Mouse (Mus musculus) cerebellum, postnatal 25 days (tissue): Measurements from ENCODE around the gene Xaf1.

ENCODE experiments used
- DNase-seq, 2 experiments: peaks; one replicate each; pipeline ENCODE4 v3.0.0; 2021; ENCODE audit warnings: mixed read lengths in 2 of 2

Xaf1 gene

DNA sequence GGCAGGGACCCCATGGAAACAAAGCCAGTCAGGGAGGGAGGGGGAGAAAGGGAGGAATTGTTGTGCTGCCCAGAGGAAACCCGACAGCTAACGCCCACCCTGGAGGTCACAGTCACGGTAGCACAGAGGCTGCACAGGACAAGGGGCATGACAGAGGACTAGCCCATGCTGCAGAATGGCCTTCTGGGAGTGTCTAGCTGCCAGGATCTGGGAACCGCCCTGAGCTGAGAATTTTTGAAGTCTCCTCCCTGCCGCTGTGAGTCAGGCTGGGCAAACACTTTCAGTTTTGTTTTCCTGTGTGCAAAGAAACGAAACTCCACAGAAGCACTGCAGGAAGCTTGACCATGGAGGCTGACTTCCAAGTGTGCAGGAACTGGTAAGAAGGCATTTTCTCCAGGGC lies at the start of gene Xaf1:
Gene Xaf1, plus strand, starts transcription at position 296 of the 400 bp plus-strand sequence.
- DNase-seq, result peak in 1 of 2 experiments; percentile 6

DNA sequence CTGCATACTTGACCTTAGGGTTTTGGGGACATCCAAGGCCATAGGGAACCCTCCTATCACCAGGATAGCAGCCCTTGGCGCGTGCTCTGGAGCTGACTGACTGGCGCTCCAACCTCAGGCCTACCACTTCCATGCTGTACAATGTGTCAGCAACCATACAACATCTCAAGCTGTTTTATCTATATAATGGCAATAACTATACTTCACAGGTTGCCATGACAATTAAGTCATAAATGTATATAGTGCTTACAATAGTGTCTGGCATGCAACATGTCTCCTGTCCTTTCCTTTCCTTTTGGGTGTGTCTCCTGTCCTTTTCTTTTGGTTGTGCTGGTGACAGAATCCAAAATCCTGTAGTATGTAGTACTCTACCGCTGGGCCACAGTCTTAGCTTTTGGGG lies 45.8 kb upstream of the Xaf1 start:
- DNase-seq, result no peak

DNA sequence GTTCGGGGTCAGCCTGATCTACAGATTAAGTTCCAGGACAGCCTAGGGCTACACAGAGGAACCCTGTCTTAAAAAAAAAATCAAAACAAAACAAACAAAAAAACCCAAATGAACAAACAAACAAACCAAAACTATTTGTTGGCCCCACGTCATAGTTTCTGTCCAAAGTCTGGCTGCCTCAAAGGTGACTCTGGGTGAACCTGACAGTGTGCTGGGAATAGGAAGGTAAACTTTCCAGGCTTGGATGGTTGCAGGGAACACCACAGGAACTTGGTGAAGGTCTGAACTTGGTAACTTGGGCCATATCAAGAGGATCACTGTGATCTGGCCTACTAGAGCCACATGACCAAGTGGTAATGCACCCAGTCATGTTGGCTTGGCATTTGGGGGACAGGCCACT lies 45.0 kb upstream of the Xaf1 start:
- DNase-seq, result no peak

DNA sequence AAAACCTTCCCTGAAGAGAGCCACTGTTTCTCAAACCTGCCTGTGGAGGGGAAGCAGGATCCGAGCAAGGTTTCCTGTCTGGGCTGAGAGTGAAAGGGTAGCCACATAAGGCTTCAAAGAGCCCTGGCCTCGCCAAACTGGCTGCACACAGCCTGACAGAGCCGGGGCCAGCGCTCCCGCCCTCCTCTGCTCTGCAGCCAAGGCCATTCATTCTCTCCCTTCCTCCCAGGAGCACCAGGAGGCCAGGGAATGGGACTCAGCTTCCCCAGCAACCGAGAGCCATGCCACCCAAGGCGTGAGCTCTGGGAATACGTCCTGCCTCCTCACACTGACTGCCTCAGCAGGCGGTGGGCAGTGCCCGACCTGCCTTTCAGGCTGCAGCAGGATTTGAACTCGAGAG lies 35.9 kb upstream of the Xaf1 start:
- DNase-seq, result peak; percentile 10 to 29

GRCm38 (mm10) chr11:72266207-72266959 lies 35.0 kb upstream of the Xaf1 start:
- peak; percentile 42 to 67 for DNase-seq

DNA sequence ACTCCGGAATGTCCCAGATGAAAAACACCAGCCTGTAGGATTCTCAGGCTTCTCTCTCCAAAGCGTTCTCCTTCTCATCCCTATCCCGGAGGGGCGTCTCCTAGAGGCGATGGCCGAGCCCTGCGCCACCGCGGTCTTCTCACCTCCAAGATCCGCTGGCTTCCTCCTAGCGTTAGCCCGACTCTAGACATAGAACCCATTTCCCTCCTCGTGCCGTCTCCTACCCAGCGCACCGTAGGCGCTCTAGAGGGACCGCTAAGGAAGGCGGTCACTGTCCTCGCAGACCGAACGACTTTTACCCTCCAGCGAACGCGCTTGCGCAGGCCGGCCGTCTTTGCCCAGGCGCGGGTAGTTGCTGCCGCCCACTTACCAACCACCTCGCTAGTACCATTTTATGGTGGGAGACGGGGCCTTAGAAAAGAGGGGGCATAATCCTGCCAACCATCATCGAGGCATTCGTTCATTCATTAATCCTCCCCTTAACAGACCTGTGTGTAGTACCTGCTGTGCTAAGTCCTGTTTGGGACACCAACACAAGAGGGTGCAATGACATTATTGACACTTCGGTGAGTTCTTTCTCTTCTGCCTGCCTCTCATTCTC lies 34.4 kb upstream of the Xaf1 start, which contains the start of gene Slc13a5:
Gene Slc13a5, minus strand, starts transcription at position 263 of the 601 bp plus-strand sequence.
- DNase-seq, result peak; percentile 23 to 35

GRCm38 (mm10) chr11:72271761-72272160 lies 29.7 kb upstream of the Xaf1 start:
- DNase-seq, result no peak

DNA sequence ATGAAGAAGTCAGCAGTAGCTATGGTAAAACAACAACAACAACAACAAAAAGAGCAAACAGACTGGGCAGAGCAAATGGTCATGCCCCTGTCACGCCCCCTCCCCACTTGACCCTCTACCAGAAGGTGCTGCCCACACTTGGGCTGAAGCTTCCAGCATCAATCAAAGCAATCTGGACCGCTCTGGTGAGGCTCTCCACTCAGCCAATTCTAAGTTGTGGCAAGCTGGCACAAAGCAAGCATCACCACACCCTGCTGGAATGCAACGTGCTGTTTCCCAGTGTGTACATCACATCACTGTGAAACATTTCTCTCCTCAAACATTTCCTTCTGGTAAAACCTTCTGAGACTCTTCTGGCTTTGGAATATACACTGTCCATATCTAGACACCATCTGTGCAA lies 28.1 kb upstream of the Xaf1 start:
- no peak for DNase-seq

DNA sequence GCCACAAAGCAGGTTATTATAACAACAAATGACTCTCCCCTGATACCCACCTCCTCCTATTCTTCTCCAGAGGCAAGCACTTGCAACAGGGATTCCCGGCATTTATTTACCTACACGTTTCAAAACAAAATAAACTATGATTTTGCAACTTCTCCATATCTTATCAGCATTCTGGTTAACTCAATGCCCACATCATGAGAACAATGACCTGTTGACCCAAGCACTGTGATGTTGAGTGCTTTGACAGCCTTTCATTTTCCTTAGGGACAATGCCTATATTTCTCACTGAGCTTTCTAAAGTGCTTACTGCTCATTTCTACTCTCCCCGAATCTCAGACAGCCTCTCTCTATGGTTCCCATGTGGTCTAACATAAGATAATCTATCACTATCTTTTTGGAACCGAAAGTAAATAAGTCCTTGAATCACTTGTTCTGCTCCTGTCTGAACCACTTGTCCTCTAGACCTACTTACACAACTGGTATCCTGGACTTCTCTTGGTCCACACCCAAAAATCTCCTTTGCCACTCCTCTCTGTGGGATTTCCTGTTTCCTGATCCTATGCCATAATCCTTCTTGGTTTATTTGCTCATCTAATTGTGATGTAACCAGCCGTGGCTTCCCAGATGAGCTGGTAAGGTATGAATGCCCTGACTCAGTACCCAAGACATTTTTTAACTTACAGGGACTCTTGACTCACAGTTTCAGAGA lies 20.1 kb upstream of the Xaf1 start:
- DNase-seq, result no peak

GRCm38 (mm10) chr11:72281852-72282400 lies 19.5 kb upstream of the Xaf1 start:
- DNase-seq, result no peak

GRCm38 (mm10) chr11:72283486-72284224 lies 17.8 kb upstream of the Xaf1 start:
- no peak for DNase-seq

DNA sequence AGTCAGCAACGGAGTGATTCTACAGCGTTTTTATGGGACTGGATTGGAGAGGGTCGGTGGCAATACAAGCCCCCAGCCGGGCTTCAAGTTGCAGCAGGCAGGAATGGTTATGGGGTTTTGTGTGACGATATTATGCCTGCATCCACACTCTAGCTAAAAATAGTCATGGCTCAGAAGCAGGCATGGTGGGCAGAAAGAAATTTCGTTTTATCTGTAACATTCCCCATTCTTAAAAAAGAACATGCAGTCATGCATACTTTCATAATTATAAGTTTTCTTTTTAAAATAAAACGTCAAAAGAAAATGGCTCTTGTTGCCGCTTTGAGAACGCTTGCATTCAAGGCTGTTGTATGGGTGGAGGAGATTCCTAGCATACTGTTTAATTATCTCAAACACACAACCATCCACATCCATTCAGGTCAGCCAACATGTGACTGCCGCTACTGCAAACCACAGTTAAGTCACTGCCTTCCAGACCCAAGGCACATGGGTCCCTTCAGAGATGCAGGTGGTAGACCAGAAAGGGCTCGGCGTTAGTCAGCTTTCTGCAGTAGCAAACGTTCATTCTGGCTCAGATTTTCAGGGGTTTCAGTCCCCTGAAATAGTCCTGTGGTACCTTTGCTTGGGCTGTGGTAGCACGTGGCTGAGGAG lies 16.8 kb upstream of the Xaf1 start:
- no peak for DNase-seq

- no peak for DNase-seq
These were observed 15.4 kb upstream of the Xaf1 start for GRCm38 (mm10) chr11:72285971-72286480.

DNA sequence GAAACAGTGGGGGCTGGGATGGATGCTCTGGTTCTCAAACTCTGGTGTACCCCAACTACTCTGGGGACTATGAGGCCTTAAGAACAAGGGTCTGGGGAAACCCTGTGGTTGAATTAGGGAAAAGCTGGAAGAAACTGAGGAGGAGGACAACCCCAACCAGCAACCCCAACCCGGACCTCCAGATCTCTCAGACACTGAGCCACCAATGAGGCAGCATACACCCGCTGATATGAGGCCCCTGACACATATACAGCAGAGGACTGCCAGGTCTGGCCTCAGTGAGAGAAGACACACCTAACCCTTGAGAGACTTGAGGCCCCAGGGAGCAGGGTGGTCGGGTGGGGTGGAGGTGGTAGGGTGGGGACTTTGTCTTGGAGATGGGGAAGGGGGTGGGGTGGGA lies 14.8 kb upstream of the Xaf1 start:
- no peak for DNase-seq

DNA sequence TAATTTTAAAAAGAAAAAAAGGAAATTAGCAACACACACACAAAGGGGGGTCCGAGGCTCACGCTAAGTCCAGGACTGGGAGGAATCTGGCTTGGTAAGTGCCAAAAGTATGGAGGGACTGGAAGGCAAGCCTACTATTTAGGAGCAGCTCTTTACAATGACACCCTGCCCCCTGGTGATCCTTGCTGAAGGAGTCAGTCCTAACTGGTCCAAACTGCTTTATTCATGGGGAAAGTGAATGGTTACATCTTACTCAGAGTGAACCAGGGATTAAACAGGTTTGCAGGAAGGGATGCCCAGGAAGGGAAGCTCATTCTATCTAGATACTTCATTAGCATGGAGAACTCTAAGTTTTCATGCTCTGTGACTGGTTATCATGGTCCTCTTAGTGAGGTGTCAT lies 14.3 kb upstream of the Xaf1 start:
- DNase-seq, result no peak

- DNase-seq, result no peak
These were observed 13.9 kb upstream of the Xaf1 start for GRCm38 (mm10) chr11:72287543-72287942.

- no peak for DNase-seq
These were observed 8.3 kb upstream of the Xaf1 start for GRCm38 (mm10) chr11:72293116-72293515.

- DNase-seq, result peak; percentile 73 to 83
These were observed 801 bp downstream of the Xaf1 start for GRCm38 (mm10) chr11:72302230-72302629.

- DNase-seq, result no peak
These were observed 6.0 kb downstream of the Xaf1 start for GRCm38 (mm10) chr11:72307461-72307860.

- no peak for DNase-seq
These were observed 7.6 kb downstream of the Xaf1 start for GRCm38 (mm10) chr11:72308982-72309381.

- no peak for DNase-seq
These were observed 9.1 kb downstream of the Xaf1 start for GRCm38 (mm10) chr11:72310491-72310890.
